Mouse (Mus musculus) layer of hippocampus, postnatal 25 days (tissue): ENCODE data around the gene Prkcd. TPM values are rescaled to one million over a fixed set of nuclear protein-coding genes. Genes with fewer than 3 reads are reported as not detected.
"Not testable (repeated sequence)": the region's sequence is repeated elsewhere in the genome, so short reads cannot be mapped to it uniquely, and the experiment has no call there.

Experiments
- DNase-seq, 2 experiments: peaks; one replicate each; pipeline ENCODE4 v3.0.0; 2022; ENCODE audit warnings: mixed read lengths in 2 of 2, low spot score in 1 of 2; ENCODE audit errors: extremely low spot score in 1 of 2
- total RNA-seq, 2 experiments: library from RNA; stranded (reverse); gene quantifications; 2 replicates each; pipeline ENCODE4 v1.2.3; 2021

The Prkcd gene
- total RNA-seq, 2 experiments from 2014 or later, result 27.3 to 30.6 TPM

- DNase-seq, result not testable (repeated sequence)
Measured at GRCm38 (mm10) chr14:30577303-30578062, 48.5 kb downstream of the Prkcd start.

DNA sequence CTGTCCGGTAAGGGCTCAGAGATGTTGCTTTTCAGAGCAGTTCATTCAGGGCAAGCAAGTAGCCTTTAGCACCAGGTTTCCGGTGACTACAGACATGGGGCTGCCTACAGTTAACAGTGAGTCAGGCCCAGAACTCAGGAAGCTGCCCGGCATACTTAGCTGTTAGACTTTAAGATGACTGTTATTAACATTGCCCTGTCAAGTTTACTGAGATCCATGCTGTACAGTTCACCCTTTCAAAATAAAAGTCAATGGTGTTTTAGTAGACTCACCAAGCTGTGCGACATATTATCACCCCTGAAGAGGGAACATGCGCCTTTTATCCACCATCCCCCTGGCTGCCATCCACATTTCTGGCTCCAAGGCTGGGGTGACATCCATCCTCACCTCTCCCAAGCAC, 49.8 kb downstream of the Prkcd start:
- no peak for DNase-seq

GRCm38 (mm10) chr14:30575791-30576190, 50.2 kb downstream of the Prkcd start:
- no peak for DNase-seq

- peak; percentile 74 to 90 for DNase-seq
Measured at GRCm38 (mm10) chr14:30573983-30574584, 51.9 kb downstream of the Prkcd start.

- DNase-seq, result no peak
Measured at GRCm38 (mm10) chr14:30573235-30573634, 52.8 kb downstream of the Prkcd start.

DNA sequence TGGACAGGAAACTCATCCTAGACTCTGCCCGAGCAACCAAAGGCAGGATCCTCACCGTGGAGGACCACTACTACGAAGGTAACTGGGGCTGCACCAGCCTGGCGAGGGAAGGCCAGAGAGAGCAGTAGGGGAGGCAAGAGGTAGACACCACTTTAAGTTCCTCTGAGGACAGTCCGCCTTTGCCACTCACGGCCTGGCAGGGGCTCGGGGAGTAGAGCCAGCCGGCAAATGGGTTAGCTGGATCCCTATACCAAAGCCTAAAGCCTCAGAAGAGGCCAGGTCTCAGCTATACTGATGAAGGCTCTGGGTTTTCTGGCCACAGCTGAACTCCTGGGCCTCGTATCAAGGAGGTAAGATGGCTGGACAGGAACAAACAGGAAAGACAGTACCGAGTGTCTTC, 53.8 kb downstream of the Prkcd start:
- no peak for DNase-seq

DNA sequence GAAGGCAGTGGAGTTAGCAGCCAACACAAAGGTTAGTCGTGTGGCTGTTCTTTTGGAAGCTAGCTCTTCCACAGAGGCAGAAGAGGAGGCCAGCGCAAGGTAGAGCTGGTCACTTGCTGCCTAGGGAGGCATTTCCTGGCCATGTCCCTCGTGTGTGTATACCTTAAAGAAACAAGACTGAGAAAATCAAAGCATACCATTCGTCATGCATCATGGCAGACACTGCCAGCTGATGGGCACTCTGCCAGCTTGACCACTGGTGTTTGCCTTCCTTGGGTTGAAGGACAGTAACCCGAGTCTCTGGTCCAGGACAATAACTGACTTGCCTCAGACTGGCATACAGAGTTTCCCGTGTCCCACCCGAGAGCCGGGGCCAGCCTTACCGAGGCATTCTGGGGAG, 55.7 kb downstream of the Prkcd start:
- DNase-seq, result no peak

DNA sequence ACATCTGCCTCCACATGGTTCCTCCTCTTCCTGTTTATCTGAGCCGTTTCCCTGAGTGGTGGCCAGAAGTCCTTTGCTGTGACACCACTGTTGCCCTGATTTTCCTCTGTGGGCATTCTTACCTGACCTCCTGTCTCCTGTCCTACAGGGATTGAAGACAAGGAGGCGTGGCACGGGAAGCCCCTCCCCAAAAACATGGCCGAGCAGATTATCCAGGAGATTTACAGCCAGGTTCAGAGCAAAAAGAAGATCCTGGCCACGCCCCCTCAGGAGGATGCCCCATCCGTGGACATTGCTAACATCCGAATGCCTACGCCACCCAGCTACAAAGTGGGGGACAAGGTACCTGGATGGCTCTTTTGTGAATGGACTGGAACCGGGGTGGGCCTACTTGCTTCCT, 58.0 kb downstream of the Prkcd start:
- DNase-seq, result no peak

GRCm38 (mm10) chr14:30566317-30566716, 59.7 kb downstream of the Prkcd start:
- DNase-seq, result no peak

GRCm38 (mm10) chr14:30564451-30564850, 61.6 kb downstream of the Prkcd start:
- DNase-seq, result peak in 1 of 2 experiments; percentile 34

DNA sequence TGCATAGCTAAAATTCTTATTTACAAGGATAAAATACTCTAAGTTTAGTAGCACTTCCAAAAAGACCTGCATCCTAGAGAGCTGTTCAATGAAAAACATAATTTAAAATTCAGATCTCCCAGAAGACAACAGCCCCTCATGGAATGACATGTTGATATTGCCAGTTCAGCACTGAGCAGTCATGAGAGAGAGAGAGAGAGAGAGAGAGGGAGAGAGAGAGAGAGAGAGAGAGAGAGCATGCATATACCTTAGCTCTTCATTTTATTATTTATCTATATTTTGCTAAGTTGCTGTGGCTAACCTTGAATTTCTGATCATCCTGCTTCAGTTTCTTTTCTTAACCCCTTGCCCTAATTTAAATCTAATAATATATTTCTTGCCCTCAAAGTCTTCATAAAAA, 63.7 kb downstream of the Prkcd start:
- DNase-seq, result no peak

DNA sequence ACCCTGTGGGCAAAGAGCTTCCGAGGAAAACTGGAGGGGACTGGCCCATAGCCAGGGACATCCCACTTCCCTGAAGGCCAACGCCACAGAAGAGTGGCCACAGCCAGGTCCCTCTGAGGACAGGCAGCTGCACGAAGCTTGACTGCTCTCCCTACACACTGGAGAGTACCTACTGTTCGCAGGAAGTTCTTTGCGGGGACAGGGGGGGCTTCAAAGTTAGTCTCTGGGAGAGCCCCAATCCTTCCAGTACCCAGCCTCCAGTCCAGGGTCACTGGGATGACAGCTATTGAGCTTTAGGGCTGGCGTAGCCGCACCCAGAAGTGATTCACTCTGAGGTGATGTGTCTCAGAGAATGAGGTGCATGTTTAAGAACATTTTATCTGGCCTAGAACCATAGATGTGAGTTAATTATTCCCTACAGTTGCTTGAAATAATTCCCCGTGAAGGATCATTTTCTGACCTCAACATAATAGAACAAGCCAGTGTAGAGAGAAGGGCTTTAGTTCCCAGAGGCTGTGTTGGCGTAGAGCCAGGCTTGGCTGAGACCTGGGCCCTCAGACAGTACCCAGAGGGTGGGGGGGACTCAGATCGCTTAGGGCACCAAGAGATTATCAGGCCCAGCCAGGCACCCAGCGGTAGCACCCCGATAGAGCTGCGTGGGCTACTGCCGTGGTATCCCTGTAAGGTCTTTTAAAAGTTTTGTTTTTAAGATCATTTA, 64.4 kb downstream of the Prkcd start:
- DNase-seq, result no peak

DNA sequence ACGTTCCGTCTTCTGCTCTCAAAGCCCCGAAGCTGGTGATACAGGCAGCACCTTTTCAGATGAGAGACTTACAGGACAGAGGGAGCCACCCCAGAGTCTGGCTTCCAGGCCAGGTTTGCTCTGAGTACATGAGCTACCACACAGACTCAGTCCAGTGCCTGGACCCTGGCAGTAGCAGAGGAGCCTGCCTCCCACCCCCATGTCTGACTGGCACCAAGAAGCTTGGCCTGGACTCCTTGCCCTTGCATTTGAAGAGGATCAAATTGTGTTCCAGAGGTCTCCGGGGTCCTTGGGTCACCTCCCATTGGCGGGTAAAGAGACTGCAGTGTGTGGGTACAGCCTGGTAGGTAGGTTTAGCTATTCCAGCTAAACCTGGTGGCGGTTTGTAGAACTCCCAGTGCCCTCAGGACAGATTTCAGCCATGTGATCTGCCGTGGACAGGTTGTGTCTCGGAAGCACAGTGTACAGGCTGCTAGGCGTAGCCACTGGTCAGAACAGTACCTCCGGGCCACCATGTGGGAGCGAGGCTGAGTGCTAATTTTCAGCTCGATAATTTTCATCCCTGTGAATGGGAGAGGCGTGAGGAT, 65.1 kb downstream of the Prkcd start:
- no peak for DNase-seq

DNA sequence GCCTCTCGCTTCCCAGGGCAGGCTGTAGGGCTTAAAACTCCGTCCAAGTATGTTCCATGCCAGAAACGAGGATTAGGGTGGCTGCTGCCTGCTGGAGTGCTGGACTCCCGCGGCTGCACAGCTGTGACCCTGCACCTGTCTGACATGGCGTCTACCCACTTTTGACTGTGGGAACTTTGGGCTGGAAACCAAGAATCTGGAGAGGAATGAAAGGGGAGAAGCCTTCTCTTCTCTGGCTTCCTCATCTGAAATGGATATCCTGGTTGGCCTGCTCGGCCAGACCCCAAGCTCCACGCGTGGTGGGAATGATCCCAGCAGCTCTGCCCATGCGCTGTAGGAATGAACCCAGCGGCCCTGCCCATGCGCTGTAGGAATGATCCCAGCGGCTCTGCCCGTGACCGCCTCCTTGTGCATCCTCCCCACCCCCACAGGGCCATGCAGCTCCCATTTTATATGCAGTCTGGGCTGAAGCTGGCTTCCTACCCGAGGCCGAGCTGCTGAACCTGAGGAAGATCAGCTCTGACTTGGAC, 66.6 kb downstream of the Prkcd start:
- no peak for DNase-seq

DNA sequence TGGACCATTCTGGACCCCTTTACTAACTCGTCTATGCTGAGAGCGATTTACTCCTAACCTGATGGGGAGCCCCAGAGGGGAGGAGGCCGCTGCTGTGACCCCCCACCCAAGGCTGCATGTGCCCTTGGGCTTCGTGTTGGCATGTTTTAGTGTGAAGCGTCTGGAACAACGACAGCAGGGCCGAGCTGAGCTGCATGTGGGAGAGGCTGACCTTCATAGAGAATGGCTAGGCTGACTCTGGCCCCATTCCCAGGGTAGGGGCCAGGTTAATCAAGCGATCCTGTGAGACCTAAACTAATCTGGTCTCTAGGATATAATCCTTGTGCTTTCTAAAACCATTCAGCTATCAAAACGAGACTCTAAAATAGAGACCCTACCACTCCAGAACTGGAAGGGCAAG, 68.3 kb downstream of the Prkcd start:
- DNase-seq, result no peak

DNA sequence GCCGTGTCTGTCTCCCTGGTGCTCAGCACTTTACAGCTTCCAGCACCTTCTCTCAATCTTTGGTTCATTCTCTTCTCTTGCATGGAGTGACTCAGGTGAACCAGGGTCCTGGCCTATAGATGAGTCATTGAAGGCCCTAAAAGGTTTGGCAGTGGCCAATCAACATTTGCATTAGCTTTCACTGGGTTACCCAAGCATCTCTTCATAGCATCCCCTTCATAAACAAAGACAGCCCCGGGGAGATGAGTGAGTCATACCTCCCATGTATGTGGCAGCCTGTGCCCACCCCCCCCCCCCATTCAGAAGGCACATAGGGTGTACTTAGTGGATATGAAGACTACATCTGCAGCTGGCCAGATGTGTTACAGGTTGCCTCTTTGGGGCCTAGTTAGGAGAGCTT, 69.4 kb downstream of the Prkcd start:
- DNase-seq, result no peak

DNA sequence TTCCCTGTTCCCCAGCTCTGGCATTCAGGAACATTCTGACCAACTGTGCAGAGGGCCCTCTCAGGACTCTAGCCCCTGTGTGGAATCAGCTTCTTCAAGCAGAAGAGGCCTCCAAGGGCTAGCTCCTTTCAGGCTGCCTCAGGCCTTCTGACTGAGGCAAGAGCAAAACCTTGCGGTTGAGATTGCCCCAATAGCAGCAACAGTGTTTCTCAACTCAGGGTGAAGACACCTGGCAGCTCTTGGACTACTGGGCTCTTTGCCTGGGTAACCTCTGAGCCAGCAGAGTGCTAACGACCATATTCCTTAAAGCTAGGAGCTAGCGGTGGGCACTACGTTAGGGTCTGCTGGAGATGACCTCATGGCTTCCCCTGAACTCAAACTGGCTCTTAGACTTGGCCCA, 72.8 kb downstream of the Prkcd start:
- no peak for DNase-seq

DNA sequence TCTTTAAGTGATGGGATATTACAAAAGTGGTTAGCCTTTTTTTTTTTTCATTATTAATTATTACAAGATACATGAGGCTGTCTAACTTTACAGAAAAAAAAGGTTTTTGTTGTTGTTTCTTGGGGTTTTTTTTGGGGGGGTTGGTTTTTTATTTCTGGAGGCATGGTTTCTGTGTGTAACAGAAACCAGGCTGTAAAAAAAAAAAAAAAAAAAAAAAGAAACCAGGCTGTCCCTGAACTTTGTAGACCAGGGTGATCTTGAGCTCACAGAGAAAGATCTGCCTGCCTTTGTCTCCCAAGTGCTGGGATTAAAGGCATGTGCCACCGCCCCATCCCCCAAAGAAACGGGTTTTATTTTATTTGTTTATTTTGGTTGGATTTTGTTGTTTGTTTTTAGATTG, 74.0 kb downstream of the Prkcd start:
- no peak for DNase-seq

- no peak for DNase-seq
Measured at GRCm38 (mm10) chr14:30551509-30551908, 74.5 kb downstream of the Prkcd start.

GRCm38 (mm10) chr14:30550232-30551070, 75.6 kb downstream of the Prkcd start:
- DNase-seq, result no peak
